Mouse (Mus musculus) bone marrow, adult 2 months (tissue): Measurements from ENCODE around the gene Myrf.

ENCODE experiments used
- CTCF ChIP-seq: fragments of 200-500 bp; IDR thresholded peaks from 2 replicates; pipeline ENCODE4 v1.5.1; 2011; ENCODE audit warnings: low read length, control low read depth; ENCODE audit not compliant: control insufficient read depth, insufficient read depth
- POLR2A ChIP-seq: fragments of 200-500 bp; IDR thresholded peaks from 2 replicates; pipeline ENCODE4 v1.6.1; 2011; ENCODE audit warnings: low read depth, mild to moderate bottlenecking, control low read depth, low read length, borderline replicate concordance; ENCODE audit not compliant: control insufficient read depth

DNA sequence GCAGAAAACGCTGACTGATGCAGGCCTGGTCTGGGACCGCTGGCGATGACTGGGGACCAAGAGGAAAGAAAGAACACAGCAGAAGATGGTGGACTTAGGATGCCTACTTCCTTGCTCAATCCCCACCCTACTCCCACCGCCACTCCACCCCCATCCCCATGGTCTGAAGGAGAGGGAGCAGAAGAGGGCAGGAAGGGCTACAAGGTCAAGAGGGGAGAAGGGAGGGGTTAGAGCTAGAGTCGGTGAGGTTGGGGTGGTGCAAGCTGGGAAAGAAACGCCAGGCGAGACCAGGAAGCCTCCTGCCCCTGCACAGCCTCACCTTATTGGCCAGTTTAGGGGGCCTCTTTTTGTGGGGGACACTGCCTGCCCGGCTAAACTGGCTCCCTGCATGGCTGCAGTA lies 24.4 kb downstream of the Myrf start:
- TF ChIP-seq POLR2A (no peak), CTCF (no peak)
